Mouse (Mus musculus) hindbrain, embryonic 11.5 days (tissue): ENCODE data around the gene 4930578C19Rik. TPM values are rescaled to one million over a fixed set of nuclear protein-coding genes. Genes with fewer than 3 reads are reported as not detected.
A peak's percentile ranks its signal among the peaks of the same experiment; 100 is the strongest.

Experiments
- ATAC-seq: fragments of 200-750 bp; cut with Nextera tagmentation; 2 replicates; pipeline ENCODE4 v1.8.0; 2017; ENCODE audit warnings: mild to moderate bottlenecking, moderate TSS enrichment, moderate library complexity; ENCODE audit not compliant: low FRiP score
- DNase-seq: peaks from one replicate; pipeline ENCODE4 v3.0.0-alpha.2; 2015; ENCODE audit warnings: low spot score
- H3K27ac ChIP-seq: fragments of 300-500 bp; sonication (generic); 2 replicates; pipeline ENCODE4 v1.5.1; 2014; ENCODE audit warnings: mild to moderate bottlenecking, low read depth, low read length
- H3K27me3 ChIP-seq: fragments of 300-500 bp; sonication (generic); 2 replicates; pipeline ENCODE4 v1.6.1; 2014; ENCODE audit warnings: mild to moderate bottlenecking, low read length, moderate library complexity, mixed read lengths; ENCODE audit not compliant: control insufficient read depth, insufficient read depth
- H3K36me3 ChIP-seq: fragments of 300-500 bp; sonication (generic); 2 replicates; pipeline ENCODE4 v1.6.1; 2014; ENCODE audit warnings: mild to moderate bottlenecking, low read length, moderate library complexity, mixed read lengths; ENCODE audit not compliant: control insufficient read depth, insufficient read depth
- H3K4me1 ChIP-seq: fragments of 300-500 bp; sonication (generic); replicated peaks from 2 replicates; pipeline ENCODE4 v1.6.1; 2014; ENCODE audit warnings: low read length, mixed read lengths; ENCODE audit not compliant: control insufficient read depth, insufficient read depth
- H3K4me2 ChIP-seq: fragments of 300-500 bp; sonication (generic); replicated peaks from 2 replicates; pipeline ENCODE4 v1.6.1; 2014; ENCODE audit warnings: mild to moderate bottlenecking, low read depth, low read length
- H3K4me3 ChIP-seq: fragments of 300-500 bp; sonication (generic); 2 replicates; pipeline ENCODE4 v1.5.1; 2014; ENCODE audit warnings: low read depth, low read length
- H3K9ac ChIP-seq: fragments of 300-500 bp; sonication (generic); 2 replicates; pipeline ENCODE4 v1.6.1; 2014; ENCODE audit warnings: low read depth, low read length
- H3K9me3 ChIP-seq: fragments of 300-500 bp; sonication (generic); 2 replicates; pipeline ENCODE4 v1.6.1; 2016; ENCODE audit warnings: low read length; ENCODE audit not compliant: control insufficient read depth
- WGBS: fragments of 180-500 bp; shearing (Covaris S2); extraction: QIAGEN DNeasy Blood & Tissue Kit; methylation state at CpG from one replicate; pipeline ENCODE4 v1.1.7; 2014; 5-methylcytosine and 5-hydroxymethylcytosine counted together
- polyA plus RNA-seq: library from polyadenylated mRNA; unstranded; fragments of >200 nt; fragmentation: Nextera tagmentation; extraction: Ambion mirVana; gene quantifications from 2 replicates; pipeline ENCODE4 v1.2.1, GENCODE M21; 2014

4930578C19Rik gene
- 0.56 and 0.66 TPM in 2 replicates for polyA plus RNA-seq

- WGBS: 79% methylated on average over 8 of the region's 8 CpGs
Observed at GRCm38 (mm10) chrX:18461198-18461601, at the start of gene 4930578C19Rik. TSS of gene 4930578C19Rik (minus strand) at chrX:18461397.

DNA sequence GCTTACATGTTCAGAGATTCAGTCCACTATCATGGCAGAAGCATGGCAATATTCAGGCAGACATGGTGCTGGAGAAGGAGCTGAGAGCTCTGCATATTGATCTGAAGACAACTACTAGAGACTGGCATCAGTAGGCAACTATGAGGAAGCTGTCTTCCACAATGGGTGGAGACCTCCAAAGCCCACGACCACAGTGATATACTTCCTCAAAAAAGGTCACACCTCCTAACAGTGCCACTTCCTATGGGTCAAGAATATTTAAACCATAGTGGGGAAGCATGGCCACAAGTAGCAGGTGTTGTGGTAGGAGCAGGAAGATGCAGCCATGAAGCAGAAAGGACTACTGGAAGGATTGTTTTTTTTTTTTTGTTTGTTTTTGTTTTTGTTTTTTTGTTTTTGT is 6.5 kb upstream of the 4930578C19Rik start:
- H3K36me3 ChIP-seq: no peaks in the 10 kb centered on the region
- no peak overlapping the region for H3K27ac ChIP-seq
- H3K4me3 ChIP-seq: no peak overlapping the region
- WGBS: 65% methylated on average over 1 of the region's 1 CpGs
- H3K9ac ChIP-seq: no peak overlapping the region
- no peak overlapping the region for H3K4me2 ChIP-seq
- H3K9me3 ChIP-seq: no peaks in the 10 kb centered on the region
- no peak for ATAC-seq
- H3K4me1 ChIP-seq: no peaks in the 10 kb centered on the region
- H3K27me3 ChIP-seq: no peaks in the 10 kb centered on the region
- DNase-seq: no peak

More at GRCm38 (mm10) chrX:18461198-18461601, at the start of gene 4930578C19Rik:
- H3K36me3 ChIP-seq: no peaks in the 10 kb centered on the region
- no peaks in the 10 kb centered on the region for H3K4me1 ChIP-seq
- no peak for DNase-seq
- H3K9ac ChIP-seq: no peak within 1 kb of the TSS
- ATAC-seq: no peak
- no peaks in the 10 kb centered on the region for H3K9me3 ChIP-seq
- H3K27me3 ChIP-seq: no peaks in the 10 kb centered on the region
- no peak within 1 kb of the TSS for H3K4me3 ChIP-seq
- H3K27ac ChIP-seq: no peak within 1 kb of the TSS
- H3K4me2 ChIP-seq: no peak within 1 kb of the TSS

- no peaks in the 10 kb centered on the region for H3K9me3 ChIP-seq
- H3K27me3 ChIP-seq: no peaks in the 10 kb centered on the region
- 91% methylated on average over 1 of the region's 1 CpGs for WGBS
- DNase-seq (no peak), ATAC-seq (no peak)
- H3K4me3 ChIP-seq: no peak overlapping the region
- H3K4me1 ChIP-seq: no peaks in the 10 kb centered on the region
- H3K36me3 ChIP-seq: no peaks in the 10 kb centered on the region
- H3K27ac ChIP-seq: no peak overlapping the region
- H3K4me2 ChIP-seq: no peak overlapping the region
- H3K9ac ChIP-seq: no peak overlapping the region
Observed at GRCm38 (mm10) chrX:18462879-18463278, 1.7 kb upstream of the 4930578C19Rik start.

GRCm38 (mm10) chrX:18451559-18451958 is 9.6 kb downstream of the 4930578C19Rik start:
- H3K4me2 ChIP-seq: no peak overlapping the region
- H3K9me3 ChIP-seq: no peaks in the 10 kb centered on the region
- no peaks in the 10 kb centered on the region for H3K4me1 ChIP-seq
- no peak overlapping the region for H3K4me3 ChIP-seq
- no peak overlapping the region for H3K9ac ChIP-seq
- 40% methylated on average over 1 of the region's 1 CpGs for WGBS
- H3K27ac ChIP-seq: no peak overlapping the region
- H3K36me3 ChIP-seq: no peaks in the 10 kb centered on the region
- DNase-seq (no peak), ATAC-seq (no peak)
- no peaks in the 10 kb centered on the region for H3K27me3 ChIP-seq

- 28% methylated on average over 5 of the region's 5 CpGs for WGBS
- ATAC-seq (no peak; the same call in 1 of the 2 replicates), DNase-seq (peak; percentile 73)
Observed at GRCm38 (mm10) chrX:18442066-18442465, 19.1 kb downstream of the 4930578C19Rik start.

GRCm38 (mm10) chrX:18425451-18425850 is 35.7 kb downstream of the 4930578C19Rik start:
- Histone ChIP-seq H3K36me3 (no peaks in the 10 kb centered on the region), H3K27me3 (no peaks in the 10 kb centered on the region), H3K9ac (no peak overlapping the region), H3K4me1 (no peaks in the 10 kb centered on the region), H3K9me3 (no peaks in the 10 kb centered on the region), H3K4me3 (no peak overlapping the region), H3K4me2 (no peak overlapping the region), H3K27ac (no peak overlapping the region)
- ATAC-seq (no peak), DNase-seq (no peak)
- WGBS: 93% methylated on average over 3 of the region's 3 CpGs

More at GRCm38 (mm10) chrX:18442066-18442465, 19.1 kb downstream of the 4930578C19Rik start:
- no peaks in the 10 kb centered on the region for H3K36me3 ChIP-seq
- no peaks in the 10 kb centered on the region for H3K9me3 ChIP-seq
- no peak overlapping the region for H3K9ac ChIP-seq
- no peaks in the 10 kb centered on the region for H3K4me1 ChIP-seq
- H3K27me3 ChIP-seq: no peaks in the 10 kb centered on the region
- no peak overlapping the region for H3K4me2 ChIP-seq
- H3K4me3 ChIP-seq: no peak overlapping the region
- H3K27ac ChIP-seq: no peak overlapping the region

- DNase-seq (no peak), ATAC-seq (no peak)
- Histone ChIP-seq H3K9ac (no peak overlapping the region), H3K4me1 (no peaks in the 10 kb centered on the region), H3K4me3 (no peak overlapping the region), H3K27ac (no peak overlapping the region), H3K4me2 (no peak overlapping the region), H3K9me3 (no peaks in the 10 kb centered on the region), H3K36me3 (no peaks in the 10 kb centered on the region), H3K27me3 (no peaks in the 10 kb centered on the region)
- WGBS: 94% methylated on average over 4 of the region's 4 CpGs
Observed at GRCm38 (mm10) chrX:18423206-18423605, 38.0 kb downstream of the 4930578C19Rik start.

DNA sequence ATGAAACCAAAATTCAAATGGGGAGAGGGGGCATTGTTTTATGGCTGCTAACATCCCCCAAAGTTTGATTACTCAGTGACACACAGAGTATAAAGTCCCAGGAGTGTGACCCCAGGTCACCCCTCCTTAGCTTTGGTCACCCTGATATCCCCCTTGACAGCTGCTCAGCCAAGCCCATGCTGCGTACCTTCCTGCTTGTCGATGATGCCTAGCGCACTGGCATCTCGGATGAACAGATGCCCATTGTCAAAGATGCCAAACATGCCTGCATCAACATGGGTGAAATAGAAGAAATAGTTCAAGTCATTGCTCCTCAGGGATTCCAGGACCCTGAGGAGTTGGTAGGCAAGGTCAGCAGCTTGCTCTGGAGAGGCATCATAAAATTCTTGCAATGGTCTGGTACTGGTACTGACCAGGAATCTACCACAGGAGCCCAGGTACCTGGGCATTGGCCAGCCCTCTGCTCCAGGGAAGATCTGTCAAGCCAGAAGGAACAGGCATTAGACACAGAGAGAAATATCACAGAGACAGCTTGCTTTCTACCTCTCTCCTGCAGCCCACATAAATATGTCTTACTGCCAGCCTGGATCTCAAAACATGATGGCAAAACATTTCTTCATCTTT is 40.9 kb downstream of the 4930578C19Rik start:
- ATAC-seq (no peak), DNase-seq (no peak)
- Histone ChIP-seq H3K4me2 (no peak overlapping the region), H3K4me3 (no peak overlapping the region), H3K36me3 (no peaks in the 10 kb centered on the region), H3K27me3 (no peaks in the 10 kb centered on the region), H3K9me3 (no peaks in the 10 kb centered on the region), H3K27ac (no peak overlapping the region), H3K9ac (no peak overlapping the region), H3K4me1 (no peaks in the 10 kb centered on the region)
- WGBS: 93% methylated on average over 4 of the region's 4 CpGs

DNA sequence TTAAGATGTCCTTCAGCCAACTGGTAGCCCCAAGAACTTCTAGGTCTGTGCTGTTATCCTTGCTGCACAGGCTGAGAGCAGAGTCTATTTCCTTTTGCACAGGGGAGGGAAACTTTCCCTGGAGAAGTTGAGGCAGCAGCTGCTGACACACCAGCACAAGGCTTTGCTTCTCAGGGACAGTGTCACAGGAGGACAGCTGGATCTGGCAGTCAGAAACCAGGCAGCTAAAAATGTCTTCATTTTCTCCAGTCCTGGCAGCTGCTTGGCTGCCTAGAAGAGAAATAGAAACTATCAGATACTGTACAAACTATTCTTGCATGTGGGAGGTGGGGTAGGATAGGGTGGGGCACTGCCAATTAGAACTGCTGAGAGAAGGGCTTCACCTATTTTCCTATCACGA is 42.2 kb downstream of the 4930578C19Rik start:
- Histone ChIP-seq H3K9me3 (no peaks in the 10 kb centered on the region), H3K4me2 (no peak overlapping the region)
- 57% methylated on average over 1 of the region's 1 CpGs for WGBS

More for the DNA sequence above, 42.2 kb downstream of the 4930578C19Rik start:
- DNase-seq (no peak), ATAC-seq (no peak)
- H3K9ac ChIP-seq: no peak overlapping the region
- H3K4me1 ChIP-seq: no peaks in the 10 kb centered on the region
- H3K4me3 ChIP-seq: no peak overlapping the region
- H3K36me3 ChIP-seq: no peaks in the 10 kb centered on the region
- H3K27ac ChIP-seq: no peak overlapping the region
- no peaks in the 10 kb centered on the region for H3K27me3 ChIP-seq
